Mouse (Mus musculus) brown adipose tissue, adult 24 weeks (tissue): ENCODE data around the gene Dvl2. TPM values are rescaled to one million over a fixed set of nuclear protein-coding genes. Genes with fewer than 3 reads are reported as not detected.
A peak's percentile ranks its signal among the peaks of the same experiment; 100 is the strongest.
"Not testable (repeated sequence)": the region's sequence is repeated elsewhere in the genome, so short reads cannot be mapped to it uniquely, and the experiment has no call there.

Experiments used
- H3K27ac ChIP-seq: fragments of 200-500 bp; replicated peaks from 2 replicates; pipeline ENCODE4 v1.5.1; 2012; ENCODE audit warnings: low read depth, mild to moderate bottlenecking, low read length
- H3K4me1 ChIP-seq: fragments of 200-500 bp; 2 replicates; pipeline ENCODE4 v1.6.1; 2012; ENCODE audit warnings: low read length, mixed read lengths; ENCODE audit not compliant: control insufficient read depth, insufficient read depth, insufficient read length
- H3K4me3 ChIP-seq: fragments of 200-500 bp; 2 replicates; pipeline ENCODE4 v1.5.1; 2012; ENCODE audit warnings: low read depth, mild to moderate bottlenecking, low read length, moderate library complexity; ENCODE audit not compliant: insufficient read depth
- polyA plus RNA-seq: library from polyadenylated mRNA; stranded (reverse); fragments of >200 nt; gene quantifications from 2 replicates; pipeline ENCODE4 v1.2.4, GENCODE M21; 2012; ENCODE audit not compliant: missing spikeins, insufficient read depth, insufficient read length

Gene Dvl2
- 2.6 and 4.9 TPM in 2 replicates for polyA plus RNA-seq

GRCm38 (mm10) chr11:70000396-70000898 lies at the start of gene Dvl2:
Dvl2 (plus strand) TSS chr11:70000595.
- H3K27ac ChIP-seq: peak within 1 kb of the TSS; percentile 73
- no peaks in the 10 kb centered on the region for H3K4me1 ChIP-seq
- peak within 1 kb of the TSS; percentile 74 for H3K4me3 ChIP-seq

DNA sequence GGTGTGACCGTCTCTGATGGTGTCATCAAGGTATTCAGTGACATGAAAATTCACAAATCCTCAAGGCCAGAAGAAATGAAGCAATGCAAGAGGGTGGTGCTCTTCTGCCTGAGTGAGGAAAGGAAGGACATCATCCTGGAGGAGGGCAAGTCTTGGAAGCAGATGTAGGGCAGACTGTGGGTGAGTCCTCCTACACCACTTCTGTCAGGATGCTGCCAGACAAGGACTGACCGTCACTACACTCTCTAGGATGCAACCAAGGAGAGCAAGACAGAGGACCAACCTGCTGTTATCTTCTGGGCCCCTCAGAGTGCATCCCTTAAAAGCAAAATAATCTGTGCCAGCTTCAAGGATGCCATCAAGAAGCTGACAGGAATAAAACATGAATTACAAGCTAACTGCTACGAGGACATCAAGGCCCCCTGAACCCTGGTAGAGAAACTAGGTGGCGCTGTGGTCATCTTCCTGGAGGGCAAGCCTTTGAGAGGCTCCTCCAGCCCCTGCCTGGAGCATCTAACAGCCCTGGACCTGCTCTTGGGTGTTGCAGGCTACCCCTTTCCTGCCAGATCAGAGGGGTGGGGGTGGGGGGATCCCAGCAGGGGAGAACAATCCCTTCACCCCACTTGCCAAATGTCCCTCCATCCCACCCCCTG lies 49.5 kb upstream of the Dvl2 start:
- Histone ChIP-seq H3K4me3 (no peak overlapping the region), H3K27ac (no peak overlapping the region), H3K4me1 (no peaks in the 10 kb centered on the region)

DNA sequence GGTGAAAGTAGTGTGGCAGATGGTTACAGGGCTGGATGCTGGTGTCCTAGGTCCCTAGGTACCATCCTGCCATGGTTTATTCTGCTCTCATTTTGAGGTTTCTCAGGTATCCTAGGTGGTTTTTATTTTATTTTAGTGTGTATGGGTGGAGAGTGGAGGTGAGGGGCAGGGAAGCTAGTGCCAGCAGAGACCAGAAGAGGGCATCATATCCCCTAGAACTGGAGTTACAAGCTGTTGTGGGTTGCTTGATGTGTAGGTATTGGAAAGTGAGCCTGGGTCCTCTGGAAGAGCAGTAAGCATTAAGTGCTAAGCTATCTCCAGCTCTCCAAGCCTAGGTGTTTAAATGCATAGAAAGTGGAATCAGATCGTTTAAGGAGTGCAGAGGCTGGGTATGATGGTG lies 48.1 kb upstream of the Dvl2 start:
- no peaks in the 10 kb centered on the region for H3K4me1 ChIP-seq
- no peak overlapping the region for H3K4me3 ChIP-seq
- no peak overlapping the region for H3K27ac ChIP-seq

GRCm38 (mm10) chr11:69953267-69953915 lies 47.0 kb upstream of the Dvl2 start:
- H3K27ac ChIP-seq: no peak overlapping the region
- H3K4me1 ChIP-seq: no peaks in the 10 kb centered on the region
- no peak overlapping the region for H3K4me3 ChIP-seq

DNA sequence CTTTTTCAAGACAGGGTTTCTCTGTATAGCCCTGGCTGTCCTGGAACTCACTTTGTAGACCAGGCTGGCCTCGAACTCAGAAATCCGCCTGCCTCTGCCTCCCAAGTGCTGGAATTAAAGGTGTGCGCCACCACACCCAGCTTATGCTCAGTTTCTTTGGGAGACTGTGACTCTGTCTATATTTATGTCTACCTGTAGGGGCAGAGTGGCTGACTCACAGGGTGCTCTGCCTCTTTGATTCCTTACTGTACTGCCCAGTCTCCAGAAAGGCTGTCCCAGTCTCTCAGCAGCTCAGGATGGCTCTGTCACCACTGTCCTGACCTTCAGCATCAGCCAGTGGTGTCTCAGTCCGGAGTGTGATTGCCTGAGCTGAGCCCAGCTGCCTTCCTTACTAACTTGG lies 44.8 kb upstream of the Dvl2 start:
- not testable (repeated sequence) for H3K4me3 ChIP-seq, H3K4me1 ChIP-seq, H3K27ac ChIP-seq

- Histone ChIP-seq H3K4me1 (no peaks in the 10 kb centered on the region), H3K4me3 (no peak overlapping the region), H3K27ac (no peak overlapping the region)
Measured at GRCm38 (mm10) chr11:69956218-69956617, 44.2 kb upstream of the Dvl2 start.

DNA sequence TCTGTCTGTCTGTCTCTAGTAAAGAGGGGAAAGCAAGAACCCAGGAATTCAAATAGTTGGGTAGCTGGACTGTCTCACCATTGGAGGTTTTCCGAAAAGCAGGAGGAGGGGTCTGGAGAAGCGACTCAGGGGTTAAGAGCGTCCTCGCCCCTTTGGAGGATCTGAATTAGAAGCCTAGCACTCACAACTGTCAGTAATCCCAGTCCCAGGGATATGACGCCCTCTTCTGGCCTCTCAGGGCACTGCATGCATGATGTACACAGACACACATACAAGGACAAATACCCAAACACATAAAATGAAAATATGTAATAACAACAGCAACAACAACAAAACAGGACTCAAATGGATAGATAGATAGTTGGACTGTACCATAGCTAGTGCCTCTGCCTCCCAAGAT lies 39.8 kb upstream of the Dvl2 start:
- Histone ChIP-seq H3K4me1 (no peaks in the 10 kb centered on the region), H3K4me3 (no peak overlapping the region), H3K27ac (no peak overlapping the region)

DNA sequence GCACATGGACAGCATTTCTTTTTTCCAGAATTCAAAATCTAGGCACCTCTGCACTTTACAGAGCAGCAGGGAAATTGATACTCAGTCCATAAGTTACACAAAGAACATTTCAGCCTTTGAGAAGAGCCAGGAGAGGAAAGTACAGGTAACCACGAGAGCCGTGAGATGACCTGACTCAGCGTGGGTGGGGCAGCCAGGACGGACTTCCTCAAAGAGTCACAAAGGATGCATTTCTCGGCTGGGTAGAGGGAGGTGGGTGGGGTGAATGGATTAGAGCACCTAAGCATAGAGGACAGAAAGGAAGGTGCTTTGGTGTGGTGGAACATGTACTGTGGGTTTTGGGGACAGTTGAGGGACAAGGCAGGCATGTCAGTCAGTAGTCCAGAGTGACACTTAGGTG lies 38.6 kb upstream of the Dvl2 start:
- no peak overlapping the region for H3K4me3 ChIP-seq
- peaks cover 3% of the 10 kb centered on the region; the same call in 1 of the 2 replicates for H3K4me1 ChIP-seq
- no peak overlapping the region for H3K27ac ChIP-seq

GRCm38 (mm10) chr11:69964650-69965270 lies 35.6 kb upstream of the Dvl2 start, which contains the start of gene Cldn7:
Cldn7 (plus strand) TSS chr11:69964779.
- Histone ChIP-seq H3K4me3 (no peak within 1 kb of the TSS; the same call in none of the 2 replicates), H3K4me1 (peaks cover 4% of the 10 kb centered on the region; the same call in 1 of the 2 replicates), H3K27ac (no peak within 1 kb of the TSS)

DNA sequence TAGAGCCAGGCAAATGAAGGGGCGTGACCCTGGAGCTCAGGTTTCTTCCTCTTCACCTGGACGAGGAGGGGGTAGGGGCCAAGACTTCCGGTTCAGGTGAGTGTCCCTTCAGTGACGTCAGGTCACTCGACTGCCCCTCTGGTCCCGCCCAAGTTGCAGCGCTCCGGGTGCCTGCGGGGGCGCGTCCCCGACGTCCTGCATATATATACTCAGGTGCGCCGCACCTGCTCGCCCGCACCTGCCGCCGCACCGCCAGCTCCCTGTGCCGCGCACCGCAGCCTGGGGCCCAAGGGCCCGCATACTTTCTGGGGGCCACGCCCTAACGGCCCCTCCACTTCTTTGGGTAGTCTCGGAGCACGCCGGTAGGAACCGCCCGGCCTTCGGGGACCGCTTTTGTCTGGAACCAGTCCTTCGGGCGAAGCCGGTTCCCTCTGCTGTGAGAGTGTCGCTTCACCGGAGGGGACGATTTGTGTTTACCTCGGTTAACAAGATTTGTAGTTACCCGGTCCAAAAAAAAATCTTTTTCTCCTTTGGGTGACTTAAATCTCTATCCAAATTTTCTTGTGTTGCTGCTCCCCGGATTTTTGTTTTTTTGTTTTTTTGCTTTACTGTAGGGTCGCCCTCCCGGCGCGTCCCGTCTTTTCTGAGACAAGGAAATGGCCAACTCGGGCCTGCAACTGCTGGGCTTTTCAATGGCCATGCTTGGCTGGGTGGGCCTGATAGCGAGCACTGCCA lies 35.0 kb upstream of the Dvl2 start:
- H3K27ac ChIP-seq: no peak overlapping the region
- H3K4me1 ChIP-seq: peaks cover 4% of the 10 kb centered on the region; the same call in 1 of the 2 replicates
- no peak overlapping the region; the same call in none of the 2 replicates for H3K4me3 ChIP-seq

DNA sequence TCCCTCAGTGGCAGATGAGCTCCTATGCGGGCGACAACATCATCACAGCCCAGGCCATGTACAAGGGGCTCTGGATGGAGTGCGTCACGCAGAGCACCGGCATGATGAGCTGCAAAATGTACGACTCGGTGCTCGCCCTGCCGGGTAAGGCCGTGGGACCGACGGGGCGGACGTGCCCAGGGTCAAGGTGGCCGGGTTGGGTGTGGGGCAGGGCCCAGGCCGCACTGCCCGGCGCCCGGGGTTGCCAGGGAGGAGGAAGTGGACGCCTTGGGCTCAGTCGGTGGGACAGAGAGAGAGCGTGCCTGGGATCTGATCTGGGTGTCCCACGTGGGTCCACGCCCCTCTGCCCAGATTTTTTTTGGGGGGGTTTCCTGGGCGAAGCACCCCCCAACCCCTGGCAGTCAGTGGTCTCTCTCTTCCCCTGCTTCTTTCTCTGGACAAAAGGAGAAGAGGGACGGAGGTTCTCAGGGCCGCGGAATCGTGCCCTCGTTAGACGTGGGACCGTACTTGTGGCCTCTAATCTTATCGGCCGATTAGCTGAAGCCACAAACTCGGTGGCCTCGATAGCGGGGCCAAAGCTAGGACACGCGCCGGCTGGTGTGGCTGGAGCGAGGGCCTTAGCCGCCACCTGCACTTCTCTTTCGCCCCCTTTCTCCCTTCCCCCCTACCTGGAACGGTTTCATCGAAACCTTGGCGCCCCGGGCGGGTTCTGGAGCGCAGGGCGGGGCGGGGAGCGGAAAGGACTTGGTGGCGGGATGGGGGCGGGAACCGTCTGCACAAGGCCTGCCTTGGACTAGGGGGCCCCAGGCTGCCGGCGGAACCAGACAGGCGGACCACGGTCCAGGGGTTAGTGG lies 34.2 kb upstream of the Dvl2 start:
- no peak overlapping the region for H3K27ac ChIP-seq
- H3K4me3 ChIP-seq: peak overlapping the region; percentile 42
- H3K4me1 ChIP-seq: peaks cover 4% of the 10 kb centered on the region; the same call in 1 of the 2 replicates

- Histone ChIP-seq H3K27ac (no peak overlapping the region), H3K4me3 (peak overlapping the region; percentile 42; the same call in 1 of the 2 replicates), H3K4me1 (peaks cover 4% of the 10 kb centered on the region; the same call in 1 of the 2 replicates)
Measured at GRCm38 (mm10) chr11:69966860-69967517, 33.4 kb upstream of the Dvl2 start.

GRCm38 (mm10) chr11:69968793-69969192 lies 31.6 kb upstream of the Dvl2 start:
- H3K4me3 ChIP-seq: no peak overlapping the region
- H3K4me1 ChIP-seq: peaks cover 4% of the 10 kb centered on the region; the same call in 1 of the 2 replicates
- H3K27ac ChIP-seq: no peak overlapping the region

DNA sequence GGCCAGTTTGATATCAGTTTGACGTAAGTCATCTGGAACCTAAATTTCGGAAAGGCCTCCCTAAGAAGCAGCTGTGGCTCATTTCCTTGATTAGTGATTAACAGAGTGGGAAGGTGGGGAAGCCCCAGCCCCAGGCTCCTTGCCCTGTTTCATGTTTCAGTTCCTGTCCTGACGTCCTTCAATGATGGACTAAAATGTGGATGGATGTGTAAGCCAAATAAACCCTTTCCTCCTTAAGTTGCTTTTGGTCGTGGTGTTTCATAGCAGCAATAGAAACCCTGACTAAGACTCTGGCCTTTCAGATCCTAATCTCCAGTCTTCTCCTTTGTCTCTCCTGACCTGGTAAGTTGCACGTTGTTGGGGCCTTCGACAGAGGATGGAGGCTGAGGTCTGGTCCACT lies 30.2 kb upstream of the Dvl2 start:
- H3K4me1 ChIP-seq: peaks cover 4% of the 10 kb centered on the region; the same call in 1 of the 2 replicates
- H3K27ac ChIP-seq: no peak overlapping the region
- no peak overlapping the region for H3K4me3 ChIP-seq
